Mouse (Mus musculus) forebrain, embryonic 16.5 days (tissue): Measurements from ENCODE around the gene Rps3a1. TPM values are rescaled to one million over a fixed set of nuclear protein-coding genes. Genes with fewer than 3 reads are reported as not detected.

Experiments used
- ATAC-seq: fragments of 200-750 bp; cut with Nextera tagmentation; 2 replicates; pipeline ENCODE4 v1.8.0; 2017; ENCODE audit warnings: mild to moderate bottlenecking, moderate library complexity
- H3K27ac ChIP-seq: fragments of 300-500 bp; sonication (generic); 2 replicates; pipeline ENCODE4 v1.5.1; 2014; ENCODE audit warnings: low read length, control low read depth
- H3K27me3 ChIP-seq: fragments of 300-500 bp; sonication (generic); replicated peaks from 2 replicates; pipeline ENCODE4 v1.6.1; 2014; ENCODE audit warnings: low read length; ENCODE audit not compliant: control insufficient read depth, insufficient read depth
- H3K36me3 ChIP-seq: fragments of 300-500 bp; sonication (generic); 2 replicates; pipeline ENCODE4 v1.6.1; 2014; ENCODE audit not compliant: control insufficient read depth, insufficient read depth
- H3K4me1 ChIP-seq: fragments of 300-500 bp; sonication (generic); replicated peaks from 2 replicates; pipeline ENCODE4 v1.6.1; 2014; ENCODE audit warnings: low read length; ENCODE audit not compliant: control insufficient read depth, insufficient read depth
- H3K4me2 ChIP-seq: fragments of 300-500 bp; sonication (generic); 2 replicates; pipeline ENCODE4 v1.6.1; 2014; ENCODE audit warnings: mild to moderate bottlenecking, low read length, control low read depth
- H3K4me3 ChIP-seq: fragments of 300-500 bp; sonication (generic); replicated peaks from 2 replicates; pipeline ENCODE4 v1.5.1; 2014; ENCODE audit warnings: mild to moderate bottlenecking, low read length, control low read depth
- H3K9ac ChIP-seq: fragments of 300-500 bp; sonication (generic); replicated peaks from 2 replicates; pipeline ENCODE4 v1.6.1; 2014; ENCODE audit warnings: low read depth, low read length, control low read depth
- H3K9me3 ChIP-seq: fragments of 300-500 bp; sonication (generic); 2 replicates; pipeline ENCODE4 v1.6.1; 2016; ENCODE audit warnings: low read length; ENCODE audit not compliant: control insufficient read depth
- WGBS: fragments of 180-500 bp; shearing (Covaris S2); extraction: QIAGEN DNeasy Blood & Tissue Kit; methylation state at CpG from one replicate; pipeline ENCODE4 v1.1.7; 2014; 5-methylcytosine and 5-hydroxymethylcytosine counted together
- polyA plus RNA-seq: library from polyadenylated mRNA; unstranded; fragments of >200 nt; fragmentation: Nextera tagmentation; extraction: Ambion mirVana; gene quantifications from 2 replicates; pipeline ENCODE4 v1.2.1, GENCODE M21; 2015

Gene Rps3a1
- polyA plus RNA-seq, 1 experiment from 2014 or later, result 654 TPM

- no peak overlapping the region for H3K4me3 ChIP-seq
- H3K9ac ChIP-seq, result peak overlapping the region; percentile 1; the same call in 1 of the 2 replicates
- H3K27ac ChIP-seq, result no peak overlapping the region
- peak; percentile 13; the same call in 1 of the 2 replicates for ATAC-seq
- peaks cover 4% of the 10 kb centered on the region; the same call in 1 of the 2 replicates for H3K36me3 ChIP-seq
- 38% methylated on average over 6 of the region's 6 CpGs for WGBS
- H3K9me3 ChIP-seq, result no peaks in the 10 kb centered on the region
- no peaks in the 10 kb centered on the region for H3K27me3 ChIP-seq
- peak overlapping the region; percentile 29 for H3K4me2 ChIP-seq
- H3K4me1 ChIP-seq, result peaks cover 13% of the 10 kb centered on the region
Measured at GRCm38 (mm10) chr3:86142934-86143317, 424 bp upstream of the Rps3a1 start.

GRCm38 (mm10) chr3:86141886-86142262 lies 628 bp downstream of the Rps3a1 start:
- WGBS, result under 1% methylated on average over 18 of the region's 18 CpGs
- Histone ChIP-seq H3K9me3 (no peaks in the 10 kb centered on the region), H3K36me3 (peaks cover 11% of the 10 kb centered on the region), H3K27ac (peak overlapping the region; percentile 74), H3K4me1 (peaks cover 13% of the 10 kb centered on the region), H3K27me3 (no peaks in the 10 kb centered on the region), H3K4me2 (peak overlapping the region; percentile 85), H3K4me3 (peak overlapping the region; percentile 70), H3K9ac (peak overlapping the region; percentile 88)
- ATAC-seq, result peak; percentile 44; the same call in 1 of the 2 replicates

DNA sequence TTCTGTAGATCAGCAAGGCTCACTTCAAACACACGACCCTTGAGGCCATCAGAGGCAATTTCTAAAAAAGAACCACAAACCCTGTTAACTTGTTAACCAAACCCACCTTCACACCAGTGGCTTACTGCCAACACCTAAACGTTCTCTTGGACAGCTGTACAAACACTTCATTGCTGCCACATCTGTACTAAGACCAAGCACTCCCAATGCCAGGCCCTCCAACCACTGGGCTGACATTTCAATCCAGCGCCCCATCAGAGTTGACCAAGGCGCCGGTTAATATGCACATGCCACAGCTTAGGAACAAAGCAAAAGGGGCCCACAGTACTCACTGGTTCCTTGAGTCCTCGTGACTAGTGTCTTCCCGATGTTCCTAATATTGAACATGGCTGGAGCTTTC lies 1.1 kb downstream of the Rps3a1 start:
- peaks cover 12% of the 10 kb centered on the region for H3K36me3 ChIP-seq
- ATAC-seq, result no peak
- no peak overlapping the region for H3K27ac ChIP-seq
- H3K27me3 ChIP-seq, result no peaks in the 10 kb centered on the region
- peak overlapping the region; percentile 85 for H3K4me2 ChIP-seq
- peaks cover 13% of the 10 kb centered on the region for H3K4me1 ChIP-seq
- peak overlapping the region; percentile 70 for H3K4me3 ChIP-seq
- WGBS, result 11% methylated on average over 7 of the region's 7 CpGs
- no peaks in the 10 kb centered on the region for H3K9me3 ChIP-seq
- H3K9ac ChIP-seq, result peak overlapping the region; percentile 88

GRCm38 (mm10) chr3:86139660-86140059 lies 2.8 kb downstream of the Rps3a1 start:
- 94% methylated on average over 4 of the region's 4 CpGs for WGBS
- Histone ChIP-seq H3K9ac (no peak overlapping the region), H3K27ac (no peak overlapping the region), H3K4me3 (no peak overlapping the region), H3K4me2 (no peak overlapping the region), H3K4me1 (peaks cover 13% of the 10 kb centered on the region), H3K27me3 (no peaks in the 10 kb centered on the region), H3K36me3 (peaks cover 14% of the 10 kb centered on the region), H3K9me3 (no peaks in the 10 kb centered on the region)
- ATAC-seq, result no peak

GRCm38 (mm10) chr3:86136936-86137574 lies 5.4 kb downstream of the Rps3a1 start:
- Histone ChIP-seq H3K4me1 (peaks cover 13% of the 10 kb centered on the region), H3K9me3 (no peaks in the 10 kb centered on the region), H3K4me2 (no peak overlapping the region), H3K36me3 (peaks cover 14% of the 10 kb centered on the region), H3K27me3 (no peaks in the 10 kb centered on the region), H3K4me3 (no peak overlapping the region), H3K9ac (no peak overlapping the region), H3K27ac (no peak overlapping the region)
- WGBS, result 91% methylated on average over 6 of the region's 6 CpGs
- no peak for ATAC-seq

GRCm38 (mm10) chr3:86135886-86136563 lies 6.5 kb downstream of the Rps3a1 start:
- peaks cover 6% of the 10 kb centered on the region for H3K4me1 ChIP-seq
- H3K4me3 ChIP-seq, result no peak overlapping the region
- H3K9me3 ChIP-seq, result no peaks in the 10 kb centered on the region
- 93% methylated on average over 6 of the region's 6 CpGs for WGBS
- ATAC-seq, result 0 out of 2 replicates have a peak, but pooled peaks have one; percentile 31
- H3K27me3 ChIP-seq, result no peaks in the 10 kb centered on the region
- peaks cover 14% of the 10 kb centered on the region for H3K36me3 ChIP-seq
- no peak overlapping the region for H3K9ac ChIP-seq
- H3K27ac ChIP-seq, result no peak overlapping the region
- no peak overlapping the region for H3K4me2 ChIP-seq

- Histone ChIP-seq H3K36me3 (peaks cover 11% of the 10 kb centered on the region), H3K27ac (no peak overlapping the region), H3K9ac (no peak overlapping the region), H3K4me1 (no peaks in the 10 kb centered on the region), H3K27me3 (no peaks in the 10 kb centered on the region), H3K4me3 (no peak overlapping the region), H3K4me2 (no peak overlapping the region), H3K9me3 (no peaks in the 10 kb centered on the region)
- no peak for ATAC-seq
- WGBS, result 93% methylated on average over 6 of the region's 6 CpGs
Measured at GRCm38 (mm10) chr3:86134939-86135638, 7.4 kb downstream of the Rps3a1 start.

- Histone ChIP-seq H3K36me3 (no peaks in the 10 kb centered on the region), H3K4me2 (no peak overlapping the region), H3K9me3 (no peaks in the 10 kb centered on the region), H3K9ac (no peak overlapping the region), H3K27ac (no peak overlapping the region), H3K4me1 (no peaks in the 10 kb centered on the region), H3K27me3 (no peaks in the 10 kb centered on the region), H3K4me3 (no peak overlapping the region)
- WGBS, result 14% methylated on average over 6 of the region's 6 CpGs
- ATAC-seq, result peak; percentile 54; the same call in 1 of the 2 replicates
Measured at GRCm38 (mm10) chr3:86129757-86130156, 12.7 kb downstream of the Rps3a1 start.

DNA sequence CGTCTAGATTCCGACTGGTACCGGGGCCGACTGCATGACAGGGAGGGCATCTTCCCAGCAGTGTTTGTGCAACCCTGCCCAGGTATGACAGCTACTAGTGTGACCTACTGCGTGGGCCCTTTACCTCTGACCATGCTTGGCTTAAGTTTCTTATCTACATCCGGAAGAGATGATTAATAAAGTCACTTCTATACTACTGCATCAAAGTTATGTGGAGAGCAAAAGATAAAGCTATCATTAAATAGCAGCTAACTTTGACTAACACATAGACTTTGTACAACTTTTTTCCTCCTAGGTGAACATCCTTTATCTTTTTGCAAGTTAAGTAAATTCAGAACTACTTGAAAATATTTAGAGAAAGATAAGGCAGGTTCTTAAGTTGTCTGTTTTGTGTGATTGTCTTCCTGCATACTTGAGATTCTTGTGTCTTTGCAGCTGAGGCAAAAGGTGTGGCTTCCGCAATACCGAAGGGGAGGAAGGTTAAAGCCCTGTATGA lies 19.2 kb downstream of the Rps3a1 start:
- ATAC-seq, result no peak
- Histone ChIP-seq H3K36me3 (no peaks in the 10 kb centered on the region; the same call in 1 of the 2 replicates), H3K4me3 (no peak overlapping the region), H3K9ac (no peak overlapping the region), H3K9me3 (no peaks in the 10 kb centered on the region), H3K27ac (no peak overlapping the region), H3K4me1 (no peaks in the 10 kb centered on the region), H3K4me2 (no peak overlapping the region), H3K27me3 (no peaks in the 10 kb centered on the region)
- WGBS, result 94% methylated on average over 8 of the region's 8 CpGs
